Mouse (Mus musculus): ENCODE measurements around the gene Ubxn6.

- TF ChIP-seq CTCF (IDR thresholded peaks at IDR 0.05; ENCODE audit: insufficient read depth, low read length) = no peak
- no peak for TF ChIP-seq POLR2A (IDR thresholded peaks at IDR 0.05; ENCODE audit: borderline replicate concordance, extremely low read depth, low read depth, low read length)
Measured at GRCm38 (mm10) chr17:56072243-56072642, 2.6 kb downstream of the Ubxn6 start.
